Mouse (Mus musculus) megakaryocyte, embryonic 14.5 days (primary cell): ENCODE measurements around the gene Fars2.

Experiments used
- FLI1 ChIP-seq: IDR thresholded peaks from 2 replicates; pipeline ENCODE4 v1.6.1; 2012; ENCODE audit warnings: low read length, inconsistent platforms, mixed read lengths
- GATA1 ChIP-seq: IDR thresholded peaks from 3 replicates; pipeline ENCODE4 v1.6.1; 2012; ENCODE audit warnings: mixed read lengths, low read length, inconsistent platforms, borderline replicate concordance

- TF ChIP-seq GATA1 (no peak), FLI1 (no peak)
Observed at GRCm38 (mm10) chr13:36589092-36589491, 471.9 kb downstream of the Fars2 start.
